Mouse (Mus musculus): ENCODE measurements around the gene Hipk2.

DNA sequence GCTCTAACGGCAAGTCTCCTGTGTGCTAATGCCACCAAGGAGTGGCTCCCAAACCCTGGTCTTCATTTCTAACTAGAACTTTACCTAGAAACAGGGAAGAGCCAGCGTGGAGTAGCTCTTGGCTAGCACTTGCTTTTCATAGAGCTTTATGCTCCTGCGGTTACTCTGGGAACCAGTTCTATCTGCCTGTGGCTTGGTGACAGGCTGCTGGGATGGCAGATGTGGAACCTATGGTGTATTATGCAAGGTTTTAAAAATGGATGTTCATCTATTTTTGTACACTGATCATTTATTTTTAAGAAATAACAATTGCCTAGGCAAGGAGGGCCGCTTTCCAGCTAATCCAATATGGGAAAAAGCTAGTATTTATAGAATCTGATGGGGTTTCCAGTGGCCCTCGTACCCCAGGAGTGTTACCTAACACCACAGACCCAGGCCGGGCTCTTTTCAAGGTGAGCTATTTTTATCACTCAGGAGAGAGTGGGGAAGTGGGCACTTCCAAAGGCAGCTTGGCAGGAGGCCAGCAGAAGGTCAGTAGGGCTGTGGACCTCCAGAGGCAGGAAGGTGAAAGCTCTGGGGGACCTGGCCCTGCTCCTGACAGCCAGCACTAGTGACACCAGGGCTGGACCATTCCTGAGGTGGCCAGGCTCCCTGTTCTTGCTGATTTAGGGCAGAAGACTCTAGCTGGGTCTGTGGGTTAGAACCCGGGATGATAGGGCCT lies 171.5 kb downstream of the Hipk2 start:
- TF ChIP-seq CTCF (IDR thresholded peaks at IDR 0.05; ENCODE audit: borderline replicate concordance, insufficient read depth, low read depth, low read length), result no peak
- no peak for TF ChIP-seq POLR2A (IDR thresholded peaks at IDR 0.05; ENCODE audit: borderline replicate concordance, insufficient read depth, low read length)

All from cerebellum, adult 2 months (tissue).